Mouse (Mus musculus): ENCODE measurements around the gene Spata5.

- no peak for TF ChIP-seq CTCF (IDR thresholded peaks at IDR 0.05)
- TF ChIP-seq EP300 (IDR thresholded peaks at IDR 0.05), result no peak
Observed at GRCm38 (mm10) chr3:37602356-37602755, 182.7 kb downstream of the Spata5 start.

All from lung, postnatal 0 days (tissue).